Mouse (Mus musculus) lung, postnatal 0 days (tissue): Measurements from ENCODE around the gene Ptpra.

Experiments used
- CTCF ChIP-seq: IDR thresholded peaks from 2 replicates; pipeline ENCODE4 v1.5.1; 2016; ENCODE audit warnings: antibody characterized with exemption, mild to moderate bottlenecking
- EP300 ChIP-seq: IDR thresholded peaks from 2 replicates; pipeline ENCODE4 v1.6.1; 2016; ENCODE audit warnings: antibody characterized with exemption, mild to moderate bottlenecking, control low read depth

DNA sequence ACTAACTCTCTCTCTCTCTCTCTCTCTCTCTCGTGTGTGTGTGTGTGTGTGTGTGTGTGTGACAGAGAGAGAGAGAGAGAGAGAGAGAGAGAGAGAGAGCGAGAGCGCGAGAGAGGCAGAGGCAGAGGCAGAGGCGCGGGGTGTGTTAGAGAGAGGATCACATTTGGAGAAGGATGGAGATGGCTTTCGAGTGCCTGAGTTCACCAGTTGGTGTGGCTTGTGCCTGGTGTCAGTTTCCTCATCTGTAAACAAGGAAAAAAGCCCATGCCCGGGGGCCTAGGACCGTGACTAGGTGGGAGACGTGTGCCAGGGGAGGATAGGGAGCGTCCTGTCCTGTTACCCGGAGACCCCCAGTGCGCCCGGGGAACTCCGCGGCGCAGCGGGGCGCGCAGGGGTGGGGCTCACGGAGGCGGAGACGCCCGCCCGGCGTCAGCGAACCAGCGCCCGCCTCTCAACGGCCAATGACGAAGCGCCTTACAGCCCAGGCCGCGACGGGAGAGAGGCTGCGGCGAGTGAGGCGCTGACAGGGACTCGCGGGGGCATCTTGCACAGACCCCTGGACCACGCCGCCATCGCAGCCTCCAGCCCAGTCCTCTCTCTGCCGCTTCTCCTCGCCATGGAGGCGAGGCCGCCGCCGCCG, at the start of gene Ptpra:
- TF ChIP-seq CTCF (no peak), EP300 (no peak)
